Mouse (Mus musculus): ENCODE data around the gene Padi4. TPM values are rescaled to one million over a fixed set of nuclear protein-coding genes. Genes with fewer than 3 reads are reported as not detected.

Padi4 gene
- polyA plus RNA-seq, 1 experiment, result not detected

DNA sequence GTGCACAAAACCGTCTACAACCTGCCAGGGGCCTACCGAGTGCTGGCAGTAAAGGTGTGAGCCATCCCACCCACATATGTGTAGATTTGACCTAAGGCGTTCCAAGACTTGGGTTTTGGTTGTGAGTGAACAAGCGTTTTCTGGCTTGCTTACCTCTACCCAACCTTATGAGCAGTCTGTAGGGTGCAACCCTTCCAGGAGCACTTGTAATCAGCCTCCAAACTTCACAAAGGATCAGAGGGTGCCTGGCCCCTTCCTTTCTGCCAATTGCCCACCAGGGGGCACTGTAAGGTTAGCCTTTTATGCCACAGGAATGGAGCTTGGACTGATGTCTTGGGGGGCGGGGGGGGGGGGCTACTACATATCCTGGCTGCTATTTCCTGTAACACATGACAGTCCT, 50.2 kb downstream of the Padi4 start:
- Histone ChIP-seq H3K27ac (ENCODE audit: insufficient read depth, low read length) (no peak overlapping the region), H3K4me1 (ENCODE audit: control insufficient read depth, insufficient read depth, low read length) (no peaks in the 10 kb centered on the region), H3K4me3 (ENCODE audit: insufficient read depth, low read length) (no peak overlapping the region)
- TF ChIP-seq CTCF (IDR thresholded peaks at IDR 0.05; ENCODE audit: borderline replicate concordance, insufficient read depth, low read length) (0 out of 2 replicates have a peak, but pooled peaks have one; percentile 11), POLR2A (IDR thresholded peaks at IDR 0.05; ENCODE audit: low read depth, low read length) (no peak)

DNA sequence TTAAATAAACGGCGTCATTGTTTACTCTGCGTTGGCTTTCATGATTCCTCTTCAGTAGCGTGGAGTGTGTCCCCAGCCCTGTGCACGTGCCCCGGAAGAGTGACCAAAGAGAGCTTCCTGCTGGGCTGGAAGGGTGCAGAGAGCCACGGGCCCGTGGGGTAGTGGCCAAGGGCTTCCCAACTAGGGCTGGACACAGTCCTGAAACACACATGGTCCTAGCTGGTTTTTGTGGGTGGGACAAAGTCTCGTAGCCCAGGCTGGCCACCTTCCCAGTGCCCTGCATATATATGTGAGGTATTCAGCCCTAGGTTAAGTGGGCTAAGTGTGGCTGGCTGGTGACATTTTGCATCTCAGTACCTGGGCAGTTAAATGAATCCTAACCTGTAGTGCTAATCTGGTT, 50.8 kb downstream of the Padi4 start:
- TF ChIP-seq POLR2A (IDR thresholded peaks at IDR 0.05; ENCODE audit: low read depth, low read length), result no peak
- no peak for TF ChIP-seq CTCF (IDR thresholded peaks at IDR 0.05; ENCODE audit: borderline replicate concordance, insufficient read depth, low read length)
- Histone ChIP-seq H3K4me1 (ENCODE audit: control insufficient read depth, insufficient read depth, low read length) (no peaks in the 10 kb centered on the region), H3K4me3 (ENCODE audit: insufficient read depth, low read length) (no peak overlapping the region), H3K27ac (ENCODE audit: insufficient read depth, low read length) (no peak overlapping the region)

- Histone ChIP-seq H3K27ac (ENCODE audit: insufficient read depth, low read length) (no peak overlapping the region), H3K4me3 (ENCODE audit: insufficient read depth, low read length) (no peak overlapping the region), H3K4me1 (ENCODE audit: control insufficient read depth, insufficient read depth, low read length) (no peaks in the 10 kb centered on the region)
- TF ChIP-seq CTCF (IDR thresholded peaks at IDR 0.05; ENCODE audit: borderline replicate concordance, insufficient read depth, low read length) (no peak), POLR2A (IDR thresholded peaks at IDR 0.05; ENCODE audit: low read depth, low read length) (no peak)
Measured at GRCm38 (mm10) chr4:140722710-140723109, 51.3 kb downstream of the Padi4 start.

DNA sequence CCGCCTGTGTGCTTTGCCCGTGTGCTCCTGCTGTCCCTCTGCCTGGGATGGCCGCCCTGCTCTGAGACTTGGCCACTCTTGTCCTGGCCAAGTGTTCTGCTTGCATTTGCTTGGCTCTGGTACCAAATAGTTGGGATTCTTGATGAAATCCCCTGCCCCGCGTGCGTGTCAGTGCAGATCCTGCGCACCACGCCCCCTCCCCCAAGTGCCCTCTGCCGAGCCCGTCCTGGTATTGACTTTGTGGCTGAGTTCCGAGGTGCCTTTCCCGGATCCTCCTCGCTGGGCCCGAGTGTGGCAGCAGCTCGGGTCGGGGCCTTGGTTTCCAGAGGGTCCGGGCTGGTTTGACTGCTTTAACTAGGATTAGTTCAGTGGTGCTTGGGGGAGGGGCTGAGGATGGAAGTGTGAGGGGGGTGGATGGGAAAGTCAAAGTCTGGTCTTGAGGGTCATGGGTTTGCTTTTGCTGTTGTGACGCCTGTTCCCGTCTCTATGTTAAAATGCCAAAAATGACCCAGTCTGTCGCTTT, 52.0 kb downstream of the Padi4 start:
- TF ChIP-seq CTCF (IDR thresholded peaks at IDR 0.05; ENCODE audit: borderline replicate concordance, insufficient read depth, low read length) (no peak), POLR2A (IDR thresholded peaks at IDR 0.05; ENCODE audit: low read depth, low read length) (no peak)
- no peaks in the 10 kb centered on the region for H3K4me1 ChIP-seq (ENCODE audit: control insufficient read depth, insufficient read depth, low read length)
- no peak overlapping the region for H3K4me3 ChIP-seq (ENCODE audit: insufficient read depth, low read length)
- H3K27ac ChIP-seq (ENCODE audit: insufficient read depth, low read length), result no peak overlapping the region

- TF ChIP-seq POLR2A (IDR thresholded peaks at IDR 0.05; ENCODE audit: low read depth, low read length) (no peak), CTCF (IDR thresholded peaks at IDR 0.05; ENCODE audit: borderline replicate concordance, insufficient read depth, low read length) (no peak)
- H3K4me3 ChIP-seq (ENCODE audit: insufficient read depth, low read length), result no peak overlapping the region
- H3K4me1 ChIP-seq (ENCODE audit: control insufficient read depth, insufficient read depth, low read length), result no peaks in the 10 kb centered on the region
- H3K27ac ChIP-seq (ENCODE audit: insufficient read depth, low read length), result no peak overlapping the region
Measured at GRCm38 (mm10) chr4:140720091-140720490, 53.9 kb downstream of the Padi4 start.

DNA sequence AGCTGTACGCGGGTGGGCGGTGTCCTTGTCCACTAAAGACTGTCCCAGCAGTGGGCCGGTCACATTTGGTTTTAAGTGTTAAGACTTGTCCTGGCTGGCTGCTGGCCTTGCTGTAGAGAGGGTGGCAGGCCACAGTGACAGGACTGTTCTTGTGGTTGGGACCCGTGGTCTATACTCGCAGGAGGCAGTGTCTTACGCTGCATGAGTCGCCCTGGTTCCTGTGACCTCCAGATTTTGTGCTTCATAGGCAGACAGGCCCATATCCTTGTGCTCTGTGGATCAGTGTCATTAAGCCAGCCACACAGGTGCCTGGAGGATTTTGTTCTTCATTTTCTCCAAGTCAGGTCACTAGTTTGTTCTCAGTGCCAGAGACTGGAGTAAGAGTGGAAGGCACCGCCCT, 55.6 kb downstream of the Padi4 start:
- no peak for TF ChIP-seq POLR2A (IDR thresholded peaks at IDR 0.05; ENCODE audit: low read depth, low read length)
- no peak for TF ChIP-seq CTCF (IDR thresholded peaks at IDR 0.05; ENCODE audit: borderline replicate concordance, insufficient read depth, low read length)
- Histone ChIP-seq H3K27ac (ENCODE audit: insufficient read depth, low read length) (no peak overlapping the region), H3K4me1 (ENCODE audit: control insufficient read depth, insufficient read depth, low read length) (no peaks in the 10 kb centered on the region), H3K4me3 (ENCODE audit: insufficient read depth, low read length) (no peak overlapping the region)

- no peak overlapping the region for H3K27ac ChIP-seq (ENCODE audit: insufficient read depth, low read length)
- H3K4me3 ChIP-seq (ENCODE audit: insufficient read depth, low read length), result no peak overlapping the region
- H3K4me1 ChIP-seq (ENCODE audit: control insufficient read depth, insufficient read depth, low read length), result no peaks in the 10 kb centered on the region
- no peak for TF ChIP-seq CTCF (IDR thresholded peaks at IDR 0.05; ENCODE audit: borderline replicate concordance, insufficient read depth, low read length)
- TF ChIP-seq POLR2A (IDR thresholded peaks at IDR 0.05; ENCODE audit: low read depth, low read length), result no peak
Measured at GRCm38 (mm10) chr4:140716994-140717393, 57.0 kb downstream of the Padi4 start.

DNA sequence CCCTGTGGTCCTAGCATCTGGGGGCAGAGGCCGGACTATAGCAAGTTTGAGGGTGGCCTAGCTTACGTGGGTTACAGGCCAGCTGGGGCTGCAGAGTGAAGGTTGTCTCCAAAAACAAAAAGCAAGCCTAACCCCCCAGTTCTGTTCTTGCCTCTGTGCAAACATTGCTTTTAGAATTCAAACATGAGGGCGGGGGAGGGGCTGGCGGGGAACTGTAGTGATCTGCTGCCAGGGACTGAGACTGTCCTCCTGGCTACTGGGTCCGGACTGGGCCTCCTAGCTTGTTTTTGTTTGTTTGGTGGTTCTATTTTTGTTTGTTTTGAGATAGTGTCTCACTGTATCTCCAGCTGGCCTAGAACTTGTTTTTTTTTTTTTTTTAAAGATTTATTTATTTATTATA, 59.5 kb downstream of the Padi4 start:
- TF ChIP-seq CTCF (IDR thresholded peaks at IDR 0.05; ENCODE audit: borderline replicate concordance, insufficient read depth, low read length), result no peak
- no peak for TF ChIP-seq POLR2A (IDR thresholded peaks at IDR 0.05; ENCODE audit: low read depth, low read length)
- no peaks in the 10 kb centered on the region for H3K4me1 ChIP-seq (ENCODE audit: control insufficient read depth, insufficient read depth, low read length)
- no peak overlapping the region for H3K4me3 ChIP-seq (ENCODE audit: insufficient read depth, low read length)

DNA sequence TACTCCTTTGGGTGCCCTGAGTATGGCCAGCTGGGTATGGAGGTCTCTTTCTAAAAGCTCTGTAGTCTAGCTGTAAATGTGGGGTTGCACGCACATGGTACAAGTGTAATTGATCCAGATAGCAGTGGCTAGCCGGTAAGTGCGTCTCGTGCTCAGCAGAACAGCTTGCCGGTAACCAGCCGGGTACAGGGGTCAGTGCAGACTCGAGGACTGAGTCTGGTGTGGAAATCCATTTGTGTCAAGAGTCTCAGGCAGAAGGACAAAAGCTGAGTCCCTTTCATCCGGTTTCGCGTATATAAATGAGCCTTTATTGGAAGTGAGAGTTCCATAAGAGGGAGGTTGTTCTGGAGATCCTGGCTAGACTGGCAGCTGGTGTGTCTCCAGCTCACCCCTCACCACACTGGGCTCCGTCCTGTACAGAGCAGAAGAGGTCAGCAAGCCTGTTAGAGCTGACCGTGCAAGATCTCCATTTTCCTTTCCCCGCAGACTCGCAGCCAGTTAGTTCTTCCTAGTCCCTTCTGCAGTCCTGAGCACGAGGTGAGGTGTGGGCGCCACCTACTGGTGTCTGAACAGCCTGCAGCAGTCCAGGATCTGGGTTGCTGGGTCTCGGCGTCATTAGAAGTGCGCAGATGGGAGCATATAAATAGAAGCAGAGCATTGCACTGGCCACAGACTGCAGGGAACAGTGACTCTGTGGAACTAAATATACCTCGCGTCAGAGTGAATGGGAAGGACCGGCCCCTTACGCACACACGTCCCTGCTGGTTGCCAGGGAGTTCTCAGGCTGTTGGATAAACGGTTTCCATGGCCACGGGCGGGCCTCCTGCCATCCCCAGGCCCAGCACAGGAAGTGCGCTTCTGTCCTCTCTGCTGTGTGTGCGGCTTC, 60.3 kb downstream of the Padi4 start:
- TF ChIP-seq CTCF (IDR thresholded peaks at IDR 0.05; ENCODE audit: borderline replicate concordance, insufficient read depth, low read length), result peak; percentile 89
- no peak for TF ChIP-seq POLR2A (IDR thresholded peaks at IDR 0.05; ENCODE audit: low read depth, low read length)

More for the DNA sequence above, 59.5 kb downstream of the Padi4 start:
- no peak overlapping the region for H3K27ac ChIP-seq (ENCODE audit: insufficient read depth, low read length)

GRCm38 (mm10) chr4:140711360-140711759, 62.7 kb downstream of the Padi4 start:
- no peak overlapping the region for H3K4me3 ChIP-seq (ENCODE audit: insufficient read depth, low read length)
- no peak for TF ChIP-seq CTCF (IDR thresholded peaks at IDR 0.05; ENCODE audit: borderline replicate concordance, insufficient read depth, low read length)
- no peak for TF ChIP-seq POLR2A (IDR thresholded peaks at IDR 0.05; ENCODE audit: low read depth, low read length)
- H3K27ac ChIP-seq (ENCODE audit: insufficient read depth, low read length), result no peak overlapping the region
- no peaks in the 10 kb centered on the region for H3K4me1 ChIP-seq (ENCODE audit: control insufficient read depth, insufficient read depth, low read length)

More for the DNA sequence above, 60.3 kb downstream of the Padi4 start:
- Histone ChIP-seq H3K27ac (ENCODE audit: insufficient read depth, low read length) (no peak overlapping the region), H3K4me1 (ENCODE audit: control insufficient read depth, insufficient read depth, low read length) (no peaks in the 10 kb centered on the region), H3K4me3 (ENCODE audit: insufficient read depth, low read length) (no peak overlapping the region)

Measured in embryonic fibroblast, embryonic 13.5 days (primary cell).